Mouse (Mus musculus) mouse embryonic stem cell (cell line): ENCODE measurements around the gene Golgb1.

Experiments used
- in situ Hi-C, 2 experiments: fragments of 300-500 bp; cut with MboI; formaldehyde crosslinking; loops; 1 replicate in 1 of 2; 3 replicates in 1 of 2; pipeline ENCODE4 v1.14.3; 2019 to 2020; ENCODE audit warnings: low sequenced_read_pairs in 2 of 2, low pct_unique_long_range_greater_than_20kb in 1 of 2, mixed read lengths in 1 of 2; ENCODE audit not compliant: unreplicated experiment in 1 of 2

Gene Golgb1

DNA sequence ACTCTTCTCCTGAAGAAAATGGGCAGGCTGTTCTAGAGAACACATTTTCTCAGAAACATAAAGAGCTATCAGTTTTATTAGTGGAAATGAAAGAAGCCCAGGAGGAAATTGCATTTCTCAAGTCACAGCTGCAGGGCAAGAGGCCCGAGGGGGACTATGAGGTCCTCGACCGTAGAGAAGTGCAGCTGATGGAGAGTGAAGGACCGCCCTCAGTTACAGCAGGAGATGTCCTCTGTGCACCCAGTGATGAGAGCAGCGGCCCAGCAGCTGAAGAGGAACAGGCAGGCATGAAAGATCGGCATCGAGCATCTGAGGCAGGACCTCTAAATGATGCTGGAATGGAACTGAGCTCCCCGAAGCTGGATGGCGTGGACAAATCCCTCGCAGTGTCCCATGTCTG lies 37.0 kb downstream of the Golgb1 start:
- in situ Hi-C loops: no loop called here

- in situ Hi-C loops: no loop called here
These were observed 37.4 kb downstream of the Golgb1 start for GRCm38 (mm10) chr16:36912311-36912710.

DNA sequence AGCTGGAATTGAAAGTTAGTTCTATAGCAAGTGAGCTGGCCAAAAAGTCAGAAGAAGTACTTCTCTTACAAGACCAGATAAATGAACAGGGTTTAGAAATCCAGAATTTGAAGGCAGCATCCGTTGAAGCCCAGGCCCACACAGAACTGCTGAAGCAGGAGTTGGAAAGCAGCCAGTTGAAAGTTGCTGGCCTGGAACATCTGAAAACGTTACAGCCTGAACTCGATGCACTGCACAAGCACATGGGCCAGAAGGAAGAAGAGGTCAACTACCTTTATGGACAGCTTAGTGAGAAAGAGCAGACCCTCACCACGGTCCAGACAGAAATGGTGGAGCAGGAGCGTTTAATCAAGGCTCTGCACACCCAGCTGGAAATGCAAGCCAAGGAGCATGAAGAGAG lies 39.3 kb downstream of the Golgb1 start:
- in situ Hi-C loops: no loop called here

DNA sequence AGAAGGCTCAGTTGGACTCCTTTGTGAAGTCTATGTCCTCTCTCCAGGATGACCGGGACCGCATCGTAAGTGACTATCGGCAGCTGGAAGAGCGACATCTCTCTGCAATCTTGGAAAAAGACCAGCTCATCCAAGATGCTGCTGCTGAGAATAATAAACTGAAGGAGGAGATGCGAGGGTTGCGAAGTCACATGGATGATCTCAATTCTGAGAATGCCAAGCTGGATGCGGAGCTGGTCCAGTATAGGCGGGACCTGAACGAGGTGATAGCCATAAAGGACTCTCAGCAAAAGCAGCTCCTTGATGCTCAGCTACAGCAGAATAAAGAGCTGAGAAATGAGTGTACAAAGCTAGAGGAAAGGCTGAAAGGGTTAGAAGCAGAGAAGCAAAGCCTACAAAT lies 43.6 kb downstream of the Golgb1 start:
- in situ Hi-C loops: no loop called here

DNA sequence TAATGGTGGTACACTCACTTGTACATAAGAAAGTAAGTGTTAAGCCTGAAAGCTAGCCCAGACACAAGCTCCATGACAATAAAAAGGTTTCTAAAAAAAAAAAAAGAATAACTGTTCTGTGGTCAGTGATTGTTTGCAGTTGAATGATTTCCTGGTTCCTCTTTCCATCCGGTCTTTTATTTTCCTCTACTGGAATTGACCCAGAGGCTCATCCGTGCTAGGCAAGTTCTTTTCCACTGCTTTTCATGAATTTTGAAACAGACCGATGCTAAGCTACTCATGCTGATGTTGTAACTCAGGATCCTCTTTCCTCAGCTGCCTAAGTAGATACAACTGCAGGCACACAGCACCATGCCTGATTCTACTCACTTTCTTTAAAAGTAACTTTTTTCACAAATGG lies 45.5 kb downstream of the Golgb1 start:
- in situ Hi-C loops: no loop called here

DNA sequence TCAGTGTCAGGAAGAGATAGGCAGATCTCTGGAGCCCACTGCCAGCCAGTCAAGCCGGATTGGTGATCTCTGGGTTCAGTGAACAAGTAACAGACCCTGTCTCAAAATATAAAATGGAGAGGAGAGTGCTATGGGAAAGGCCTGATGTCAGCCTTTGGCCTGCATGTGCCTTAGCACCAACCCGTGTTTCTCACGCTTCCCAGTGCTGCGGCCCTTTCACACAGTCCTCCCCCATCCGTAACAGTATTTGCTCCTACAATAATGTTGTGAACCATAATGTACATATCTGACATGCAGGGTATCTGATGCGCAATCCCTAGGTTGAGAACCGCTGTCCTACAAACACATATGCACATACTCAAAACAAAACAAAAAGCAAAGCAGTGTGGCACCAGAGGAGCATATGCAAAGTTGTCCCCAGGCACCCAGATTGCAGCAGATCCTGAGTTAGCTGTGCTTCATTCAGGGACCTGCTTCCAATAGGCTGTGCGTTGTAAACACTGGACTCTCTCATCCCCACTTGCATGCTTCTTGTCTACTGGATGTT lies 46.2 kb downstream of the Golgb1 start:
- in situ Hi-C loops: no loop called here

DNA sequence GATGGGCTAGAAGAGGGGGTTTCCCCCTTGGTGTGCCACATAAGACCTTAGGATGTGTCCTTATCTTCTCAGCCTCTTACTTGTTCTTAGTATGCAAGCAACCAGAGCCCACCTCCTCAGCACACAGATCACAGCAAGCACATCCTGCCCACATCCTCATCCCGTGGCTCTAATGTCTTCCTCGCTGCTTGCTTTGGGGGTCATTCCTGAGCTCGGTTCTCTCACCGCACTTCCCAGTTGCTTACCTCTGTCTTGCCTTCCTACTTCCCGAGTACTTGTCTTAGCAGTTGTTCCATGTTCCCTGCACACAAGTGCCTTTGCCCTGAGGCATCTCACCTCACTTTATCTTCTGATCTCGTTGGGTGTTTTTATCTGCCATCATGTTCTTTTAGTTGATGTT lies 47.0 kb downstream of the Golgb1 start:
- in situ Hi-C loops: no loop called here

DNA sequence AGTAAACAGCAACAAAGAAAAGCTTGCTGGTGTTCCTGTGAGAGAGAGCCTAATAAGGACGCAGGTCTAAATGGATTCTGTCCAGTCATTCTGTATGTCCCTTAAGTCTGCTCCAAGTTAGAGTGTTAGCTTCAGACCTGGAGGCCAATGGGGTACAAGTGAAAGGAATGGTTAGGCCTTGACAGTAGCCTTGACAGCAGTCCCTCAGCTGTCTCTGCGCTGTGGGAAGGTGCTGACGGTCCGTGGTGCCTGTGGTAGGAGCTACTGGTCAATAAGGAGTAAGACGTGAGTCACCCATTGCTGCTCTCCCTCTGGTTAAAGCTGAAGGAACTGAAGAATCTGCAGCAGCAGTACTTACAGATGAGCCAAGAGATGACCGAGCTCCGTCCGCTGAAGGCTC lies 49.4 kb downstream of the Golgb1 start:
- in situ Hi-C loops: no loop called here

DNA sequence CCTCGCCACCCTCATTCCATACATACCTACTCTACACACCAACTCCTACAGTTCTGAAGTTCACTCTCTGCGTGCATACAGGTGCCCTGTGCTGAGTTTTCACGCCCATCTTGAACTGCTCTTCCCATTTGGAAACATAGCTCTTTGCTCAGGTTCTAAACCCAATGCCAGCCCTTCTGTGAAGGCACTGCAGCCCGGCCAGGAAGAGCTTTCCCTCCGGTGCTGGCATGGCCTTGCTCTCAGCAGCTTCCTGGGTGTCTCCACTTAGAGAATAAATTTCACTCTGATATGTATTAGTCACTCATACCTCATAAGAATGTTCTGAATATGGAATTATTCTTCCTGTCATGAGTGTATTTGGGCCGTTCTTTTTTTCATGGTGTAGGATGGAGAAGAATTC lies 50.4 kb downstream of the Golgb1 start:
- in situ Hi-C loops: no loop called here

- in situ Hi-C loops: no loop called here
These were observed 50.9 kb downstream of the Golgb1 start for GRCm38 (mm10) chr16:36925797-36926196.

DNA sequence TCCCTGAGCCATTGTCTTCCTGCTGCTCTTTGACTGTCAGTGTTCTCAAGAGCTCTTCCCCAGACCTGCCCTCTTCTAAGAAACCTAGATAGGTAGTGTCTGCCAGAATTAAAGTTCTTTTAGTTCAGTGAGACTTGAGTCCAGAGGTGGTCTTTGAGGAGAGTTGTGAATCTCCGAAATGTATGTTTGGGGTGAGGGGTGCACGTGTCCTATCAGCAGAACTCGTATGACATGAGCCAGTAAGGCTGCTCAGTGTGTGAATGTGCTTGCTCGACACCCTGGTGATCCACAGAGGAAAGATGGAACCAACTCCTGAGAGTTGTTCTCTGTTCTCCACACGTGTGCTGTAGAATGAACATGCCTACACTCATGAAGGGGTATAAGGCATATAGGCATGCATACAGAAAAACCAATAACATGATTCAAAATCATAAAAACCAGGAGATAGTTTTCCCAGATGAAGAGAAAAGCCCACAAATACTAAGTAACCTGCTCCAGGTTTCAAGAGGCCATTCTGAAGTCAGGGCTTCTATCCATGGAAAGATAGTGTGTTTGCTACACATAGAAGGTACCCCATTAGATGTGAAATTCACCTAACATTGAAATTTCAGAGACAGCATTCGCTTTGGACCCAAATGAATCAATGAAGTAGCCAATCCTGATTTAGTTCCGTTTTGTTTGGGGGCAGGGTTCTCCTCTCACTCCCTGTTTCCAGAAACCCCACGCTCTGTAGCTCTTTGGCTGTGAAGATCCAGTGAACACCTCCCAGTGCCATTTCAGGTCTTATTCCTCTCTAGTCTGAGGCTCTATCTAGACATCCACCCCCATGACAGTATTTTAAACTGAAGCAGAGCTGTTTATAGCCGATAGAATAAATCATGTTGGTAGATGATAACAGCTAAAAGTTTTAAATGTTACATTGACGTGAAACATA lies 51.8 kb downstream of the Golgb1 start:
- in situ Hi-C loops: no loop called here

DNA sequence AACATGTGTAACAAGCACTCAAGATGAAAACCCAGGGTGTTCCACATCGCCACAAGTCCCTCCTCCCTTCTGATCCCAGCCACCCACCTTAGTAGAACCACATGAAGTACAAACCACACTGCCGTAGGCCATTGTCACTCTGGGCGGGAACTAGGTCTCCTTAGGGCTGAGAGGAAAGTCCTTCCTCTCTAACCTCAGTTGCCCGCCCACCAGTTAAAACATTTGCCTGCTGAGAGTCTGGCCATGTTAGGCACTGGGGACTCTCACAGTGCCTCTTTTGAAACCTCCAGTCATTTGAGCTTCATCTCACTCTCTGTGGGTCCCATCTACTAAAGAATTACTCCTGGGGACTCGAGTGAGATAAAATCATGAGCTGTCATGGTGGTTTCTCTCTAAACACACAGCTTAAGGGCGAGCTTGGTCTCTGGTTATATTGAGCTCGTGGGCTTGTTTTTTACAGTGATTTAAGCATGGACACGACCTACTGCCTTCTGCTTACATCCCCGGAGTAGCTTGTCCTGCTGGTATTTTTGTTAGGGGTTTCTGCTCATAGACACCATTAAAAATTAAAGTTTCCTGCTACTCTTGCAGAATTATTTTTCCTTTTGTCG lies 52.7 kb downstream of the Golgb1 start:
- in situ Hi-C loops: no loop called here

- in situ Hi-C loops: no loop called here
These were observed 53.2 kb downstream of the Golgb1 start for GRCm38 (mm10) chr16:36928106-36928500.

DNA sequence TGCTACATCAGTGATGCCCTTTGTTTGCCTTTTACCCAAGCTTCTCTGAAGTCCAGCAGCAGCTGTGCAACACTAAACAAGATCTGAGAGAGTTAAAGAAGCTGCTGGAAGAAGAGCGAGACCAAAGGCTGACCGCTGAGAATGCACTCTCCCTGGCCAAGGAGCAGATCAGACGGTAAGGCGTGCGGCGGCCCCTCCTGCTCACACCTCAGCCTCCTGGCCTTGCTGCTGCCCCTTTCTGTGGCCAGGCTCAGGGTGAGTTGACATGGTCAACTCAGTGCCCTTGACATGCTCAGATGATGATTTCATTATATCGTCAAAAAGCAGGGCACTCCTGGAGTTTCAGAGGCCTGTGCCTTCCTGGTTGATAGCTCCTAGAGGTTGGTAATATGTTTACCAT lies 54.3 kb downstream of the Golgb1 start:
- in situ Hi-C loops: no loop called here

DNA sequence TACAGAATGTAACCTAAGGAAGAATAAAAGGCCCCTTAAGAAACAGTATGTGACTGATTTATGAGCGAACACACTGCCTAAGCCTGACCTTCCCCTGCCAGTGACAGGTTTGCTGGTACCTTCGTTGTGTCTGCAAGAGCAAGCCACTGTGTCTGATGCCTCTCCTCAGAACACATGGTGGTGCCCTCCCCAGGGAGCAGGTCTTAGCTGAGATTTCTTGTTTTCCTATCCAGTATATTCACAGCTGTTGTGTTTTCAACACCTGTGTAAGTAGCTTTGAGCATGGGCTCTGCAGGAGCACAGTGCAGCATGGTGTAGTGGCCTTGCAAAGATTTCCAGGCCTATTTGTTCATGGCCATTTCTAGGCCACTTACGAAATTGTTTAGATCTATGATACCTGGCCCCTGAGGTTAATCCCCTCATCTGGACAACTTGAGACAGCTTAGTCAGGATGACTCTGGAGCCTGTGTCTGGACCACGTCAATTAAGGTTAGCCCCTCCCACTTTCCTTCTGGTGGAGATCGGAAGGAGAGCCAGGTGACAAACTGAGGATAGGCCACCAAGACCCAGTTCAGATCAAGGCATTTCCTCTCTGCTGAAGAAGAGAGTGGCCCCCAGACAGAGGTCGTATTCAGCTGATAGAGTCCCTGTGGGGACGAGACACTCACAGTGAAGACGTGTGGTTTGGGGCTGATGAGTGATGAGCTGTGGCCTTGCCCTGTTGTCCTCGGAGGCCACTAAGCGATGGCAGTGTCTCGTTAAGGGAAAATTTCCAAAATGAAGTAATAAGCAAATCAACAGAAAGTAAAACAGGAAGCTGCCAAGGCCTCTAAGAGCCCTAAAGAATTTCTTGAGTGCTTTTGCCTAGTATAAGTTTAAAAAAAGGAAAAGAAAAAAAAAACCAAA lies 55.5 kb downstream of the Golgb1 start:
- in situ Hi-C loops: no loop called here

DNA sequence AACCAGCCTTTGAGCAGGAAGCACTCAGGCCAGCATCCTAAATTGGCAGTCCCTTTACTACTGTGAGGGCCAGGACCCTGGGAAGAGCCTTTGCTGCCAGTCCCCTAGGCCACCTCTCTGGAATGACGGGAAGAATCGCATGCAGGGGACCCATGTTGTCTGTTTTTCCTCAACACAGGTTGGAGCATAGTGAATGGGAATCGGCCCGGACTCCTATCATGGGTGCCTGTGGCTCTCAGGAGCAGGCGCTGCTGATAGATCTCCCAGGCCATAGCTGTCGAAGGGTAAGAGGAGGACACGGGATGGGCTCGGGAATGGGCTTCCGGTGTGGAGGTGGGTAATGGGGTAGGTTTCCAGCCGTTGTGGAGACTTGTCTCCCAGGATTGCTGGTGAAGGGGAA lies 56.4 kb downstream of the Golgb1 start:
- in situ Hi-C loops: no loop called here

GRCm38 (mm10) chr16:36931976-36932375 lies 57.0 kb downstream of the Golgb1 start:
- in situ Hi-C loops: no loop called here

DNA sequence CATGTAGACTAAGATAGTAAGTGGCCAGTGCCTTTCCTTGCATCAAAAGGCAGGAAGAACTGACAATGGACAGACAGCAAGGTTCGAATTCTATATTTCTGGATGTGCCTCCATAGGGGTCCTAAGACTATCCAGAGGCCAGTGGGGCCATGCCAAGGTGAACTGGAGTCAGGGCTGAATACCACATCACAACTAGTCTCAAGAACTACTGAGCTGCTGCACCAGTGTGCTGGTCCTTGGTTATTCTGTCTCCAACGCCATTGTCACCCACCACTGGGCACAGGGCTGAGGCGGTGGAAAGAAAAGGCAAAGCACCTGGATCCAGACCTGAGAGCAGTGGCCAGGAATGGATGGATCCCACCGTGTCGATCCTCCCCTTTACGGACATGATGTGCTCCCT lies 57.6 kb downstream of the Golgb1 start:
- in situ Hi-C loops: no loop called here
